Mouse (Mus musculus) testis, postnatal 14 days (tissue): ENCODE results near the gene Gorasp2.

ENCODE experiments used
- DNase-seq: peaks from one replicate; pipeline ENCODE4 v3.0.0; 2021; ENCODE audit warnings: low spot score

Gene Gorasp2

GRCm38 (mm10) chr2:70742588-70742987 lies 81.2 kb downstream of the Gorasp2 start:
- DNase-seq = no peak

- DNase-seq = no peak
Measured at GRCm38 (mm10) chr2:70751655-70752054, 90.3 kb downstream of the Gorasp2 start.

GRCm38 (mm10) chr2:70752149-70752548 lies 90.8 kb downstream of the Gorasp2 start:
- DNase-seq = no peak
